Mouse (Mus musculus): Measurements from ENCODE around the gene Mllt1. TPM values are rescaled to one million over a fixed set of nuclear protein-coding genes. Genes with fewer than 3 reads are reported as not detected.

Mllt1 gene
- polyA plus RNA-seq (2015; fragmentation: Nextera tagmentation; extraction: Ambion mirVana) = 91.4 and 95.3 TPM in 2 replicates

- Histone ChIP-seq H3K27me3 (ENCODE audit: control insufficient read depth, insufficient read depth, low read depth, low read length) (no peaks in the 10 kb centered on the region), H3K9ac (ENCODE audit: low read depth, low read length) (peak within 1 kb of the TSS; percentile 88), H3K4me1 (ENCODE audit: control insufficient read depth, insufficient read depth, low read length) (peaks cover 31% of the 10 kb centered on the region), H3K9me3 (replicated peaks; ENCODE audit: control insufficient read depth, low read length, poor library complexity, severe bottlenecking) (no peaks in the 10 kb centered on the region), H3K4me3 (ENCODE audit: low read depth, low read length) (peak within 1 kb of the TSS; percentile 92), H3K4me2 (ENCODE audit: low read length) (peak within 1 kb of the TSS; percentile 73), H3K36me3 (ENCODE audit: control insufficient read depth, insufficient read depth, low read length) (no peaks in the 10 kb centered on the region), H3K27ac (ENCODE audit: low read length) (peak within 1 kb of the TSS; percentile 86)
- WGBS = 3% methylated on average over 68 of the region's 76 CpGs
- peak; percentile 99 for ATAC-seq
These were observed at the start of gene Mllt1 for GRCm38 (mm10) chr17:56935363-56936131. Mllt1 (minus strand) TSS chr17:56935415.

GRCm38 (mm10) chr17:56984886-56985285, 49.7 kb upstream of the Mllt1 start:
- no peaks in the 10 kb centered on the region for H3K9me3 ChIP-seq (replicated peaks; ENCODE audit: control insufficient read depth, low read length, poor library complexity, severe bottlenecking)
- H3K9ac ChIP-seq (ENCODE audit: low read depth, low read length) = no peak overlapping the region
- WGBS = 87% methylated on average over 9 of the region's 9 CpGs
- no peaks in the 10 kb centered on the region for H3K4me1 ChIP-seq (ENCODE audit: control insufficient read depth, insufficient read depth, low read length)
- no peaks in the 10 kb centered on the region for H3K27me3 ChIP-seq (ENCODE audit: control insufficient read depth, insufficient read depth, low read depth, low read length)
- no peak overlapping the region for H3K4me3 ChIP-seq (ENCODE audit: low read depth, low read length)
- H3K36me3 ChIP-seq (ENCODE audit: control insufficient read depth, insufficient read depth, low read length) = no peaks in the 10 kb centered on the region
- ATAC-seq = no peak
- H3K27ac ChIP-seq (ENCODE audit: low read length) = no peak overlapping the region
- H3K4me2 ChIP-seq (ENCODE audit: low read length) = no peak overlapping the region

GRCm38 (mm10) chr17:56982013-56982412, 46.8 kb upstream of the Mllt1 start, which contains the start of gene Acer1:
Acer1 (minus strand) TSS chr17:56982126.
- 76% methylated on average over 5 of the region's 5 CpGs for WGBS

GRCm38 (mm10) chr17:56981049-56981448, 45.8 kb upstream of the Mllt1 start:
- no peak overlapping the region for H3K9ac ChIP-seq (ENCODE audit: low read depth, low read length)
- no peak overlapping the region for H3K4me3 ChIP-seq (ENCODE audit: low read depth, low read length)
- no peak overlapping the region for H3K4me2 ChIP-seq (ENCODE audit: low read length)
- H3K36me3 ChIP-seq (ENCODE audit: control insufficient read depth, insufficient read depth, low read length) = no peaks in the 10 kb centered on the region
- H3K27me3 ChIP-seq (ENCODE audit: control insufficient read depth, insufficient read depth, low read depth, low read length) = no peaks in the 10 kb centered on the region
- H3K9me3 ChIP-seq (replicated peaks; ENCODE audit: control insufficient read depth, low read length, poor library complexity, severe bottlenecking) = no peaks in the 10 kb centered on the region
- H3K27ac ChIP-seq (ENCODE audit: low read length) = no peak overlapping the region
- WGBS = 75% methylated on average over 7 of the region's 7 CpGs
- no peaks in the 10 kb centered on the region for H3K4me1 ChIP-seq (ENCODE audit: control insufficient read depth, insufficient read depth, low read length)
- no peak for ATAC-seq

More at GRCm38 (mm10) chr17:56982013-56982412, 46.8 kb upstream of the Mllt1 start, which contains the start of gene Acer1:
- Histone ChIP-seq H3K4me1 (ENCODE audit: control insufficient read depth, insufficient read depth, low read length) (no peaks in the 10 kb centered on the region), H3K27ac (ENCODE audit: low read length) (no peak within 1 kb of the TSS), H3K36me3 (ENCODE audit: control insufficient read depth, insufficient read depth, low read length) (no peaks in the 10 kb centered on the region), H3K4me3 (ENCODE audit: low read depth, low read length) (no peak within 1 kb of the TSS), H3K27me3 (ENCODE audit: control insufficient read depth, insufficient read depth, low read depth, low read length) (no peaks in the 10 kb centered on the region), H3K9ac (ENCODE audit: low read depth, low read length) (no peak within 1 kb of the TSS), H3K4me2 (ENCODE audit: low read length) (no peak within 1 kb of the TSS), H3K9me3 (replicated peaks; ENCODE audit: control insufficient read depth, low read length, poor library complexity, severe bottlenecking) (no peaks in the 10 kb centered on the region)
- ATAC-seq = no peak

- Histone ChIP-seq H3K36me3 (ENCODE audit: control insufficient read depth, insufficient read depth, low read length) (no peaks in the 10 kb centered on the region), H3K27me3 (ENCODE audit: control insufficient read depth, insufficient read depth, low read depth, low read length) (no peaks in the 10 kb centered on the region), H3K9me3 (replicated peaks; ENCODE audit: control insufficient read depth, low read length, poor library complexity, severe bottlenecking) (no peaks in the 10 kb centered on the region), H3K4me1 (ENCODE audit: control insufficient read depth, insufficient read depth, low read length) (no peaks in the 10 kb centered on the region), H3K9ac (ENCODE audit: low read depth, low read length) (no peak overlapping the region), H3K4me3 (ENCODE audit: low read depth, low read length) (no peak overlapping the region), H3K4me2 (ENCODE audit: low read length) (no peak overlapping the region), H3K27ac (ENCODE audit: low read length) (no peak overlapping the region)
- no peak for ATAC-seq
- 48% methylated on average over 5 of the region's 8 CpGs for WGBS
These were observed 44.3 kb upstream of the Mllt1 start for GRCm38 (mm10) chr17:56979524-56979923.

GRCm38 (mm10) chr17:56976531-56977390, 41.5 kb upstream of the Mllt1 start:
- no peak overlapping the region for H3K4me2 ChIP-seq (ENCODE audit: low read length)
- H3K4me3 ChIP-seq (ENCODE audit: low read depth, low read length) = no peak overlapping the region
- no peaks in the 10 kb centered on the region for H3K4me1 ChIP-seq (ENCODE audit: control insufficient read depth, insufficient read depth, low read length)
- 82% methylated on average over 8 of the region's 8 CpGs for WGBS
- no peaks in the 10 kb centered on the region for H3K27me3 ChIP-seq (ENCODE audit: control insufficient read depth, insufficient read depth, low read depth, low read length)
- no peak overlapping the region for H3K27ac ChIP-seq (ENCODE audit: low read length)
- H3K9me3 ChIP-seq (replicated peaks; ENCODE audit: control insufficient read depth, low read length, poor library complexity, severe bottlenecking) = no peaks in the 10 kb centered on the region
- no peaks in the 10 kb centered on the region for H3K36me3 ChIP-seq (ENCODE audit: control insufficient read depth, insufficient read depth, low read length)
- H3K9ac ChIP-seq (ENCODE audit: low read depth, low read length) = no peak overlapping the region
- ATAC-seq = no peak

GRCm38 (mm10) chr17:56975391-56975790, 40.2 kb upstream of the Mllt1 start:
- Histone ChIP-seq H3K36me3 (ENCODE audit: control insufficient read depth, insufficient read depth, low read length) (no peaks in the 10 kb centered on the region), H3K9ac (ENCODE audit: low read depth, low read length) (no peak overlapping the region), H3K9me3 (replicated peaks; ENCODE audit: control insufficient read depth, low read length, poor library complexity, severe bottlenecking) (no peaks in the 10 kb centered on the region), H3K4me1 (ENCODE audit: control insufficient read depth, insufficient read depth, low read length) (no peaks in the 10 kb centered on the region), H3K4me3 (ENCODE audit: low read depth, low read length) (no peak overlapping the region), H3K27me3 (ENCODE audit: control insufficient read depth, insufficient read depth, low read depth, low read length) (no peaks in the 10 kb centered on the region), H3K27ac (ENCODE audit: low read length) (no peak overlapping the region), H3K4me2 (ENCODE audit: low read length) (no peak overlapping the region)
- 72% methylated on average over 3 of the region's 3 CpGs for WGBS
- ATAC-seq = no peak

GRCm38 (mm10) chr17:56974708-56975240, 39.6 kb upstream of the Mllt1 start:
- 88% methylated on average over 5 of the region's 5 CpGs for WGBS
- no peak for ATAC-seq

More at GRCm38 (mm10) chr17:56974708-56975240, 39.6 kb upstream of the Mllt1 start:
- H3K27me3 ChIP-seq (ENCODE audit: control insufficient read depth, insufficient read depth, low read depth, low read length) = no peaks in the 10 kb centered on the region; the same call in 1 of the 2 replicates
- H3K4me3 ChIP-seq (ENCODE audit: low read depth, low read length) = no peak overlapping the region
- no peaks in the 10 kb centered on the region for H3K4me1 ChIP-seq (ENCODE audit: control insufficient read depth, insufficient read depth, low read length)
- H3K9me3 ChIP-seq (replicated peaks; ENCODE audit: control insufficient read depth, low read length, poor library complexity, severe bottlenecking) = no peaks in the 10 kb centered on the region
- no peaks in the 10 kb centered on the region for H3K36me3 ChIP-seq (ENCODE audit: control insufficient read depth, insufficient read depth, low read length)
- H3K4me2 ChIP-seq (ENCODE audit: low read length) = no peak overlapping the region
- H3K9ac ChIP-seq (ENCODE audit: low read depth, low read length) = no peak overlapping the region
- H3K27ac ChIP-seq (ENCODE audit: low read length) = no peak overlapping the region
